Mouse (Mus musculus) intestine, embryonic 14.5 days (tissue): ENCODE measurements at regions not wholly inside any gene's neighbourhood (a gene's known extent, or its start where the extent isn't known, plus 50 kb on each side); places are given as distances from the start of the nearest gene placed in this dataset.

Experiments
- ATAC-seq: fragments of 200-750 bp; cut with Nextera tagmentation; replicated peaks from 2 replicates; pipeline ENCODE4 v1.8.0; 2017; ENCODE audit warnings: low read depth, moderate number of reproducible peaks, moderate TSS enrichment, moderate library complexity; ENCODE audit not compliant: low FRiP score, low TSS enrichment
- DNase-seq: peaks from one replicate; pipeline ENCODE4 v3.0.0-alpha.2; 2018; ENCODE audit warnings: low spot score
- H3K27ac ChIP-seq: fragments of 300-500 bp; sonication (generic); 2 replicates; pipeline ENCODE4 v1.5.1; 2014; ENCODE audit warnings: low read depth, mild to moderate bottlenecking, control low read depth
- H3K27me3 ChIP-seq: fragments of 300-500 bp; sonication (generic); replicated peaks from 2 replicates; pipeline ENCODE4 v1.6.1; 2014; ENCODE audit warnings: low read length, control low read depth; ENCODE audit not compliant: control insufficient read depth, insufficient read depth
- H3K36me3 ChIP-seq: fragments of 300-500 bp; sonication (generic); 2 replicates; pipeline ENCODE4 v1.6.1; 2014; ENCODE audit warnings: low read length, control low read depth; ENCODE audit not compliant: control insufficient read depth, insufficient read depth
- H3K4me1 ChIP-seq: fragments of 300-500 bp; sonication (generic); replicated peaks from 2 replicates; pipeline ENCODE4 v1.6.1; 2014; ENCODE audit warnings: low read length, control low read depth, mixed read lengths; ENCODE audit not compliant: control insufficient read depth, insufficient read depth
- H3K4me2 ChIP-seq: fragments of 300-500 bp; sonication (generic); 2 replicates; pipeline ENCODE4 v1.6.1; 2014; ENCODE audit warnings: low read length
- H3K4me3 ChIP-seq: fragments of 300-500 bp; sonication (generic); 2 replicates; pipeline ENCODE4 v1.5.1; 2014; ENCODE audit warnings: low read depth, low read length, control low read depth, mixed read lengths
- H3K9ac ChIP-seq: fragments of 300-500 bp; sonication (generic); 2 replicates; pipeline ENCODE4 v1.6.1; 2014; ENCODE audit warnings: mild to moderate bottlenecking, low read length
- H3K9me3 ChIP-seq: fragments of 300-500 bp; sonication (generic); 2 replicates; pipeline ENCODE4 v1.6.1; 2016; ENCODE audit warnings: low read length, control low read depth; ENCODE audit not compliant: control insufficient read depth
- WGBS: fragments of 180-500 bp; shearing (Covaris S2); extraction: QIAGEN DNeasy Blood & Tissue Kit; methylation state at CpG from one replicate; pipeline ENCODE4 v1.1.7; 2014; 5-methylcytosine and 5-hydroxymethylcytosine counted together

DNA sequence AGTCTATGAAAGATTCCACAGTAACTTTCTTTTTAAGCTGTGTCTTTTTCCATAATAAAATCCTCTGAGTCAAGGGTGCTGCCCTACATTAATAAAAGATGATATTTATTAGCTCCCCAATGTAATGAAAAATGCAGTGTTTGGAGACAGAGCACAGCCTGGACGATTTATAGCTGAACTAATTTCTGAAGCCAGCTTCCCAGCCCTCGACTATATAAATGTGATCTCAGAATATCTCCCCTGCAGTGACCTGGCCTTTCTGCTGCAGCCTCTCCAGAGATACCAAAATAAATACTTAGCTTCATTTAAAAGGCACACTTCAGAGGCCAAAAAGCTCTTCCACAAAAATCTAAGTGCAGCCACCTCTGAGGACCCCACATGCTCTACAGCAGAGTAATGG lies 534.7 kb downstream of the Zfp619 start:
- H3K4me3 ChIP-seq: no peak overlapping the region
- no peaks in the 10 kb centered on the region for H3K27me3 ChIP-seq
- H3K27ac ChIP-seq: no peak overlapping the region
- no peaks in the 10 kb centered on the region for H3K4me1 ChIP-seq
- H3K9me3 ChIP-seq: no peaks in the 10 kb centered on the region
- DNase-seq (no peak), ATAC-seq (no peak)
- no peaks in the 10 kb centered on the region for H3K36me3 ChIP-seq
- H3K9ac ChIP-seq: no peak overlapping the region
- 47% methylated on average over 2 of the region's 2 CpGs for WGBS
- H3K4me2 ChIP-seq: no peak overlapping the region

DNA sequence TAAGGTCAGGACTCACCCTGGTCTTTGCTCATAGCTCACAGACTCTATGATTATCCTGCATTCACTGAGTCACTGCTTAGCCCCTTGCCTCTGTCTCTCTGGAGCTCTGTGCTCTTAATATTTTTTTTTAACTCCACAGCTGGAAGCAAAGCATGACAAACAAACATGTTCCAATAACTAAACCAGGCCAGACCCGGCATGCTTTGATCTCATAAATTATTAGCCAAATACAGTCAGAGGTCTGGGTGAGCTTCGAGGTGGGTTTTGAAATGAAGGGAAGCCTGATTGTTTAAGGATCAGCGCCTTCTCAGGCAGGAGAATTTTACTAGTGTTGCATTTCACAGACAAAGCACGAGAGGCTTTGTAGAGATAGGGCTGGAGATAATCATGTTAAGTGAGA lies 541.3 kb downstream of the Zfp619 start:
- WGBS: 45% methylated on average over 4 of the region's 4 CpGs
- DNase-seq (no peak), ATAC-seq (no peak)
- H3K4me1 ChIP-seq: no peaks in the 10 kb centered on the region
- H3K9me3 ChIP-seq: no peaks in the 10 kb centered on the region
- no peaks in the 10 kb centered on the region for H3K36me3 ChIP-seq
- no peak overlapping the region for H3K27ac ChIP-seq
- no peaks in the 10 kb centered on the region for H3K27me3 ChIP-seq
- no peak overlapping the region for H3K4me3 ChIP-seq
- no peak overlapping the region for H3K9ac ChIP-seq
- H3K4me2 ChIP-seq: no peak overlapping the region

DNA sequence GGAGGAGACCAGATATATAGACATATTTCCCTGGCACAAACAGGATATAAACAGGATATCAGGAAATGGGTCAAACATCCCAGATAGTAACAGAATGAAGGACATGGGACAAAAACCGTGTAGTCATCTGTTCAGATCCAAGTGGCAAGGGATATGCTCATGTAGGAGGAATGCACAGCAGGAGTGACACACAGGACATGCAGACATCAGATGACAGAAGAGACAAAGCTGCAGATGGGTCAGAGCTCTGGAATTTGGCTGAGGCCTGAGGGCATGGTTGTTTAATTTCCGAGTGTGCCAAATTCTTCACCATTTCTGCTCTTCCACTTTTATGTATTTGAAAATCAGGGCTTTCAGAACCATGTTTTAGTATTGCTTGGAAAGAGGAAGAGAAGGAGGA lies 547.1 kb downstream of the Zfp619 start:
- Histone ChIP-seq H3K9me3 (no peaks in the 10 kb centered on the region), H3K27ac (no peak overlapping the region), H3K4me2 (no peak overlapping the region), H3K4me1 (no peaks in the 10 kb centered on the region), H3K4me3 (no peak overlapping the region), H3K36me3 (no peaks in the 10 kb centered on the region), H3K9ac (no peak overlapping the region), H3K27me3 (no peaks in the 10 kb centered on the region)
- ATAC-seq (no peak), DNase-seq (no peak)
- WGBS: 51% methylated on average over 2 of the region's 2 CpGs

DNA sequence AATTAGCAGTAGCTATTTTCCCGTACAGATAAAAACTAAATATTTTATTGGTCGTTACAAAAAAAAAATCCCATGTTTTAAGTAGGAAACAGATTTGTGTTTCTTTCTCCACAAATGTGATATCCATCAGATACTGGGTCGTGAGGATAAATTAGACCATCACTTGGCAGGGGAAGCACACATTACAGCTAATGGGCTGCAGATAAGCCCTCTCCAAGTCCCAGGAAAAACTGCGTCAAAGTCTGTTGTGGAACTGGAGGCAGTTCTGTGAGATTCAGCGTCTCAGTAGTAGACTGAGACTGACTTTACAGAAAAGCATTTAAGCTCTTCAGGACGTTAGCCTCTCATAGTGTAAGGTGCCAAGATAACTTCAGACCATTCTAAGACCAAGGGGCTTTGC lies 548.0 kb downstream of the Zfp619 start:
- WGBS: 62% methylated on average over 6 of the region's 6 CpGs
- Histone ChIP-seq H3K4me1 (no peaks in the 10 kb centered on the region), H3K9ac (no peak overlapping the region), H3K9me3 (no peaks in the 10 kb centered on the region), H3K27me3 (no peaks in the 10 kb centered on the region), H3K4me2 (no peak overlapping the region), H3K4me3 (no peak overlapping the region), H3K27ac (no peak overlapping the region), H3K36me3 (no peaks in the 10 kb centered on the region)
- ATAC-seq (no peak), DNase-seq (no peak)

DNA sequence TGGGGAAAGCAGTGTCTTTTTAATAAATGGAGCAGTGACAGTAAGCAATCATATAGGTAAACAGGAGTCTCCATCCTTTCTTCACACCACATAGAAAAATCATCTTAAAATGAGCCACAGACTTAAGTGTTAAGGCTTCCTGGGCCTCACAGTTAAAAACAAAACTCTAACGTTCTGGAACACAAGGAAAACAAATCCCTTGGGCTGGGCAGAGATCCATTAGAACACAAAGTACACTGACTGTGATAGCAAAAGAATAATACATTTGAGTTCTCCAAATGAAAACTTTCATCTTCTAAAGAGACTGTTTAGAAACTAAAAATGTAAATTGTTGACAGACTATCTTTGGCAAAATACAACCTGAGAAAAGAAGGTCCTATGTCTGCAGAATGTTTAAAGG lies 549.8 kb downstream of the Zfp619 start:
- Histone ChIP-seq H3K36me3 (no peaks in the 10 kb centered on the region), H3K27me3 (no peaks in the 10 kb centered on the region), H3K27ac (no peak overlapping the region), H3K9ac (no peak overlapping the region), H3K4me3 (no peak overlapping the region), H3K9me3 (no peaks in the 10 kb centered on the region), H3K4me2 (no peak overlapping the region), H3K4me1 (no peaks in the 10 kb centered on the region)
- no peak for ATAC-seq
- DNase-seq: no peak
- 61% methylated on average over 1 of the region's 1 CpGs for WGBS

GRCm38 (mm10) chr7:40071313-40071712 lies 553.7 kb downstream of the Zfp619 start:
- Histone ChIP-seq H3K27me3 (no peaks in the 10 kb centered on the region), H3K9ac (no peak overlapping the region), H3K4me2 (no peak overlapping the region), H3K36me3 (no peaks in the 10 kb centered on the region), H3K9me3 (no peaks in the 10 kb centered on the region), H3K4me1 (no peaks in the 10 kb centered on the region), H3K27ac (no peak overlapping the region), H3K4me3 (no peak overlapping the region)
- no peak for ATAC-seq
- DNase-seq: no peak
- WGBS: 73% methylated on average over 2 of the region's 2 CpGs

- no peaks in the 10 kb centered on the region for H3K36me3 ChIP-seq
- no peaks in the 10 kb centered on the region for H3K27me3 ChIP-seq
- no peak overlapping the region for H3K27ac ChIP-seq
- DNase-seq: no peak
- no peaks in the 10 kb centered on the region for H3K4me1 ChIP-seq
- H3K9ac ChIP-seq: no peak overlapping the region
- no peak overlapping the region for H3K4me3 ChIP-seq
- no peaks in the 10 kb centered on the region for H3K9me3 ChIP-seq
- WGBS: 66% methylated on average over 1 of the region's 1 CpGs
- no peak overlapping the region for H3K4me2 ChIP-seq
- ATAC-seq: no peak
These were observed 554.9 kb downstream of the Zfp619 start for GRCm38 (mm10) chr7:40072478-40072877.

DNA sequence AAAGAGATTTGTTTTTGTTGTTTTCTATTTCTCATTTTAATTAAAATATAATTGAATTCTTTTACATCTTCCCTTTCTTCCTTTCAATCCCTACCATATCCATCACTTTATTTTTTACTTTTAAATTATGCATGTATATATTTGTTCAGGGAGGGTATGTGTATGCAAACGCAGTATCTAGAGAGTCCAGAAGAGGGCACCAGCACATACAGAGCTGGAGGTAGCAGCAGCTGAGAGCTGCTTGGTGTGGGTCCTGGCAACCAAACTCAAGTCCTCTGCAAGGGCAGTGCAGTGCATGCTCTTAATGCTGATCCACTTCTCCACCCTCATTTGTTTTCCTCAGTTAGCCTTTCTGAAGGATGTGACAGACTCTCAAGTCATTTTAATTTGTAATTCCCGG lies 568.7 kb downstream of the Zfp619 start:
- Histone ChIP-seq H3K27ac (no peak overlapping the region), H3K9me3 (no peaks in the 10 kb centered on the region), H3K27me3 (no peaks in the 10 kb centered on the region), H3K36me3 (no peaks in the 10 kb centered on the region), H3K4me3 (no peak overlapping the region), H3K9ac (no peak overlapping the region), H3K4me1 (no peaks in the 10 kb centered on the region), H3K4me2 (no peak overlapping the region)
- no peak for DNase-seq
- 50% methylated on average over 2 of the region's 2 CpGs for WGBS
- ATAC-seq: no peak

DNA sequence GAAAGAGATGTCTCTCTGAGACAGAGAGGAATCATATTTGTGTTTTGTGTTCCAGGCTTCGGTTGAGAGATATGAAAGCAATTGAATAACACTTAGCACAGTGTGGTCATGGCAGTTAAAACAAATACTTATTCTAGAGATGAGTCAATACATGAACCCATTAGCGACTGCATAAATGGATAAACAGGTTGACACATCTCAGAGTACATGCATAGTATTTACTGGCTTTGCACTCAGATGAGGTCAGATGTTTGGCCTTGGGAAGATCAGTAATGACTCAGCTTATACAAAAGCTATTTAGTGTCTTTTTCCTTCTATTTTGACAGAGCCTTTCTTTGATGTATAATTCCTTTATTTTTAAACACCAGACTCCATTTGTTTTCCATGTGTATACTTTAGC lies 579.5 kb downstream of the Zfp619 start:
- Histone ChIP-seq H3K9me3 (no peaks in the 10 kb centered on the region), H3K4me2 (no peak overlapping the region), H3K27me3 (no peaks in the 10 kb centered on the region), H3K9ac (no peak overlapping the region), H3K36me3 (no peaks in the 10 kb centered on the region), H3K4me1 (no peaks in the 10 kb centered on the region), H3K27ac (no peak overlapping the region), H3K4me3 (no peak overlapping the region)
- ATAC-seq: no peak
- no peak for DNase-seq
- 65% methylated on average over 2 of the region's 2 CpGs for WGBS
